Mouse (Mus musculus) liver, adult 2 months (tissue): Measurements from ENCODE around the gene Klhdc7a.

ENCODE experiments used
- CTCF ChIP-seq: fragments of 200-500 bp; IDR thresholded peaks from 2 replicates; pipeline ENCODE4 v1.5.1; 2011; ENCODE audit warnings: low read depth, low read length, control low read depth
- POLR2A ChIP-seq: fragments of 200-500 bp; IDR thresholded peaks from 2 replicates; pipeline ENCODE4 v1.6.1; 2011; ENCODE audit warnings: low read length, control low read depth; ENCODE audit not compliant: insufficient read depth; ENCODE audit errors: extremely low read depth

- TF ChIP-seq CTCF: no peak
- TF ChIP-seq POLR2A: no peak
These were observed 48.1 kb upstream of the Klhdc7a start for GRCm38 (mm10) chr4:140015916-140016315.
